Mouse (Mus musculus) myocyte (in vitro differentiated cells): ENCODE results near the gene Sdccag8. TPM values are rescaled to one million over a fixed set of nuclear protein-coding genes. Genes with fewer than 3 reads are reported as not detected.

Experiments
- H3K27me3 ChIP-seq: one replicate; pipeline ENCODE4 v1.6.1; 2011; ENCODE audit not compliant: control insufficient read depth, insufficient read depth, insufficient read length
- H3K36me3 ChIP-seq: one replicate; pipeline ENCODE4 v1.6.1; 2011; ENCODE audit not compliant: control insufficient read depth, insufficient read depth
- H3K4me2 ChIP-seq: one replicate; pipeline ENCODE4 v1.6.1; 2011; ENCODE audit warnings: low read depth, control low read depth
- H3K4me3 ChIP-seq: one replicate; pipeline ENCODE4 v1.5.1; 2011; ENCODE audit warnings: mild to moderate bottlenecking, control low read depth, moderate library complexity
- H3K79me2 ChIP-seq: one replicate; pipeline ENCODE4 v1.6.1; 2011; ENCODE audit not compliant: control insufficient read depth, insufficient read depth
- H3ac ChIP-seq: one replicate; pipeline ENCODE4 v1.6.1; 2011; ENCODE audit not compliant: control insufficient read depth, insufficient read length
- CEBPB ChIP-seq: IDR thresholded peaks from 2 replicates; pipeline ENCODE4 v1.6.1; 2011; ENCODE audit warnings: mild to moderate bottlenecking, moderate library complexity; ENCODE audit not compliant: poor library complexity, insufficient read depth, severe bottlenecking
- E2F4 ChIP-seq: IDR thresholded peaks from one replicate; pipeline ENCODE4 v1.6.1; 2011; ENCODE audit warnings: mild to moderate bottlenecking, control low read depth, moderate library complexity; ENCODE audit not compliant: insufficient read depth
- MAX ChIP-seq: IDR thresholded peaks from one replicate; pipeline ENCODE4 v1.6.1; 2011; ENCODE audit warnings: low read depth, mild to moderate bottlenecking, control low read depth
- MYOD1 ChIP-seq, 3 experiments: IDR thresholded peaks; one replicate each; pipeline ENCODE4 v1.6.1; 2011; ENCODE audit warnings: control low read depth in 2 of 3, low read depth in 2 of 3, mild to moderate bottlenecking in 2 of 3, moderate library complexity in 1 of 3; ENCODE audit not compliant: insufficient read length in 2 of 3, control insufficient read depth in 1 of 3
- MYOG ChIP-seq, 3 experiments: IDR thresholded peaks; one replicate each; pipeline ENCODE4 v1.6.1; 2011; ENCODE audit warnings: control low read depth in 2 of 3, low read depth in 2 of 3, mild to moderate bottlenecking in 2 of 3; ENCODE audit not compliant: insufficient read length in 2 of 3, control insufficient read depth in 1 of 3, insufficient read depth in 1 of 3
- POLR2A ChIP-seq: IDR thresholded peaks from one replicate; pipeline ENCODE4 v1.6.1; 2011; ENCODE audit warnings: low read depth, mild to moderate bottlenecking, control low read depth, moderate library complexity; ENCODE audit not compliant: insufficient read length
- POLR2AphosphoS2 ChIP-seq: IDR thresholded peaks from one replicate; pipeline ENCODE4 v1.6.1; 2011; ENCODE audit warnings: low read depth, control low read depth; ENCODE audit not compliant: insufficient read length
- REST ChIP-seq: IDR thresholded peaks from one replicate; pipeline ENCODE4 v1.6.1; 2011; ENCODE audit warnings: mild to moderate bottlenecking, control low read depth, moderate library complexity; ENCODE audit not compliant: insufficient read depth, insufficient read length
- SRF ChIP-seq: IDR thresholded peaks from one replicate; pipeline ENCODE4 v1.6.1; 2011; ENCODE audit warnings: low read depth; ENCODE audit not compliant: control insufficient read depth, insufficient read length
- TCF12 ChIP-seq: IDR thresholded peaks from one replicate; pipeline ENCODE4 v1.6.1; 2011; ENCODE audit warnings: mild to moderate bottlenecking, control low read depth; ENCODE audit not compliant: poor library complexity, insufficient read depth, severe bottlenecking
- TCF3 ChIP-seq: IDR thresholded peaks from one replicate; pipeline ENCODE4 v1.6.1; 2011; ENCODE audit warnings: low read depth, control low read depth; ENCODE audit not compliant: insufficient read length
- USF1 ChIP-seq: IDR thresholded peaks from one replicate; pipeline ENCODE4 v1.6.1; 2011; ENCODE audit warnings: low read depth, mild to moderate bottlenecking, control low read depth, moderate library complexity
- polyA plus RNA-seq: library from polyadenylated mRNA; unstranded; fragments of >200 nt; fragmentation: generic; extraction: Trizol; gene quantifications from one replicate; pipeline ENCODE4 v1.2.1, GENCODE M21; 2012; ENCODE audit warnings: missing spikeins

The Sdccag8 gene
- polyA plus RNA-seq, 1 experiment: 8.4 TPM

DNA sequence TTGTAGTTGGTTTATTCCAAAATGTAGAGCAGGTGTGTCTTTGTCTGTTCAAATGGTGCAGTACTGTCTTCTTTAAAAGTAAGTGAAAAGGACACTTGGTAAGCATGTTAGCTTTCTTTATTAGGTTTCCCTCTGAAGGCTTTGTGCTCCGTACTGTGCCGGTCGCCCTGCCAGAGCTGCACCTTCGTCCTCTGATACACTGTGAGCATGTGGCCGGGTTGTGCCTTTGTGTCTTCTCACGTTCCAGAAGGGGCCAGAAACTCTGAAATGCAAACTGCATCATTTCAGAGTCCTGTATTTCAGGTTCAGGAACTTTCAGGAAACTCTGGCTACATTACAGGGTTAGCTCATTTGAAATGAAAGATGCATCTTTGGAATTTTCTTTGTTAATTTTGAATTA, 66.5 kb downstream of the Sdccag8 start:
- H3ac ChIP-seq: no peak overlapping the region
- H3K4me3 ChIP-seq: no peak overlapping the region
- no peak overlapping the region for H3K4me2 ChIP-seq
- H3K36me3 ChIP-seq: peaks cover 5% of the 10 kb centered on the region
- no peak for TF ChIP-seq MYOG (IDR thresholded peaks at IDR 0.05; ENCODE audit: control insufficient read depth in 1 of 3, insufficient read depth in 1 of 3, insufficient read length in 2 of 3, low read depth in 2 of 3)
- no peak for TF ChIP-seq TCF12
- TF ChIP-seq POLR2A: no peak
- no peak for TF ChIP-seq CEBPB
- no peak for TF ChIP-seq TCF3
- TF ChIP-seq POLR2AphosphoS2: no peak
- TF ChIP-seq E2F4: no peak
- TF ChIP-seq SRF: no peak
- TF ChIP-seq MAX: no peak
- TF ChIP-seq MYOD1 (IDR thresholded peaks at IDR 0.05; ENCODE audit: control insufficient read depth in 1 of 3, insufficient read length in 2 of 3, low read depth in 2 of 3): no peak
- no peak for TF ChIP-seq REST
- no peak for TF ChIP-seq USF1
- no peaks in the 10 kb centered on the region for H3K27me3 ChIP-seq
- no peaks in the 10 kb centered on the region for H3K79me2 ChIP-seq

DNA sequence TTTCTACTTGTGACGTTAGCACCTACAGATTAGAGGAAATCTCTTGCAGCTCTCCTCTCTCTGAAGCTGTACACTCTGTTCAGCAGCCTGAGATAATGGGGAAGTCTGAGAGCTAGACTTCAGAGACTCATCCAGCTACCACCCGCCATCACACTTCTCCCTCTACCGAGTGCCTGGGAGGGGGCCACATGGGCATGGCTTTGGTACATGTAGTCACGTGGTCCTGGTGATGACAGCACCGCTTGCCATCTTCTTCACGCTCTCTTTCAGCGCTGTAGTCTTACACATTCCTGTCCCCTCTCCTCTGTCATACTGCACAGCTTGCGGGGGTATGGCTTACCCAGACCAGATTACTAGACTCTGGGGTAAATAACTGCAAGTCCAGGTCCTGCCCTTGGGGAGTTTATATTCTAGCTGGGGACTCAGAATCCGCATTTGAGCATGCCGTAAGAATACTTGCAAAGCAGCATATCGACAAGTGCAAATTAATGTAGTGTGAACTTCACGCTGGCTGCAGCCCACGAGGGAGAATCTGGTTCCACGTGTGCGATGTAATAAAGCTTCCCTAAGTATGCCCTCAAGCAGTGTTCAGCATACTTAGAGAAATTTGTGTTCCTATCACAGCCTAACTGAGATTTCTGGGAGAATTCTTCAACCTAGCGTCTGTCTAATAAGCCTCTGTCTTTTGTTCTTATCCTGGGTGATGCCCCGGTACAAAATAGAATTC, 70.9 kb downstream of the Sdccag8 start:
- Histone ChIP-seq H3K36me3 (no peaks in the 10 kb centered on the region), H3ac (no peak overlapping the region), H3K79me2 (no peaks in the 10 kb centered on the region), H3K27me3 (no peaks in the 10 kb centered on the region), H3K4me2 (no peak overlapping the region), H3K4me3 (no peak overlapping the region)
- TF ChIP-seq E2F4: no peak
- no peak for TF ChIP-seq TCF12
- TF ChIP-seq MYOD1 (IDR thresholded peaks at IDR 0.05; ENCODE audit: control insufficient read depth in 1 of 3, insufficient read length in 2 of 3, low read depth in 2 of 3): no peak
- no peak for TF ChIP-seq POLR2AphosphoS2
- TF ChIP-seq REST: no peak
- no peak for TF ChIP-seq MYOG (IDR thresholded peaks at IDR 0.05; ENCODE audit: control insufficient read depth in 1 of 3, insufficient read depth in 1 of 3, insufficient read length in 2 of 3, low read depth in 2 of 3)
- TF ChIP-seq SRF: no peak
- TF ChIP-seq MAX: no peak
- no peak for TF ChIP-seq USF1
- TF ChIP-seq POLR2A: no peak
- no peak for TF ChIP-seq TCF3
- TF ChIP-seq CEBPB: no peak

DNA sequence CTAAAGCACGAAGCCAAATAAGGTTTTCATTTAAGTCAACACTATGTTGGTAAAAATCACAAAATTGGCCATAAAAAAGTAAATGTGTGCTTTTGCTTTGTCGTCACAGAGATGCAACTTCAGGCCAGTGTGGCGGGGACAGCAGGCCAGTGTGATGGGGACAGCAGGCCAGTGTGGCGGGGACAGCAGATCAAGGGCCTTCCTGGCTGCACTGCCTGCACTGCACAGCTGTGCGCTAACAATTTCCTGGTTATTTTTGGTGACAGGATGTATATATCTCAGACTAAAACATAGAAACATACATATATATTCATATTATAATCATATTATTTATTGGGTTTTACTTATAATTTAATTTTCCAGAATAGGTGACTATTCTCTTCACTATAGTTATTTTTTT, 71.5 kb downstream of the Sdccag8 start:
- Histone ChIP-seq H3ac (no peak overlapping the region), H3K79me2 (no peaks in the 10 kb centered on the region), H3K4me2 (no peak overlapping the region), H3K27me3 (no peaks in the 10 kb centered on the region), H3K4me3 (no peak overlapping the region), H3K36me3 (no peaks in the 10 kb centered on the region)
- TF ChIP-seq POLR2A: no peak
- TF ChIP-seq REST: no peak
- no peak for TF ChIP-seq SRF
- no peak for TF ChIP-seq MYOD1 (IDR thresholded peaks at IDR 0.05; ENCODE audit: control insufficient read depth in 1 of 3, insufficient read length in 2 of 3, low read depth in 2 of 3)
- no peak for TF ChIP-seq TCF3
- TF ChIP-seq E2F4: no peak
- no peak for TF ChIP-seq USF1
- no peak for TF ChIP-seq TCF12
- TF ChIP-seq CEBPB: no peak

DNA sequence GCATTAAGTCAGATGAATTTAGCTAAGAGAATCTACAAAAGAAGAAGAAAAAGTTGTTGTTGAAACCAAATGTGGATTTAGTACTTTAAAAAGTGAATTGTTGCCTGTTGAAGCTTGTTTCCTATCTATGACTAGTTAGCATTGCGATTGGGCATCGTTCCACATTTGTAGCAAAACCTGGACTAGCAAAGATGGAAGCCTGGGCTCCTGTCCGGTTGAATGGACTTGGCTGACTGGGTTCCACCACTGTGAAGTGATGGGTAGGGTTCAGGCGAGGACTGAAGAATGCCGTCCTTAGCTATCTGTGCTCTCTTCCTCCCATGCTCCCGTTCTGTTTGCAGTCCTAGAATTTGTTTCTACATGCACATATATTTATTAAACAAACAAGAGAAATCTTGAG, 89.3 kb downstream of the Sdccag8 start:
- Histone ChIP-seq H3K4me3 (no peak overlapping the region), H3K27me3 (no peaks in the 10 kb centered on the region), H3K4me2 (no peak overlapping the region), H3ac (no peak overlapping the region), H3K79me2 (no peaks in the 10 kb centered on the region), H3K36me3 (no peaks in the 10 kb centered on the region)
- TF ChIP-seq POLR2A (no peak), MAX (no peak), TCF3 (no peak), POLR2AphosphoS2 (no peak), REST (no peak), TCF12 (no peak), USF1 (no peak), CEBPB (no peak), SRF (no peak), MYOD1 (IDR thresholded peaks at IDR 0.05; ENCODE audit: control insufficient read depth in 1 of 3, insufficient read length in 2 of 3, low read depth in 2 of 3) (no peak), E2F4 (no peak), MYOG (IDR thresholded peaks at IDR 0.05; ENCODE audit: control insufficient read depth in 1 of 3, insufficient read depth in 1 of 3, insufficient read length in 2 of 3, low read depth in 2 of 3) (no peak)
